Mouse (Mus musculus): ENCODE results near the gene Ccl20.

- no peak for TF ChIP-seq EP300 (IDR thresholded peaks at IDR 0.05; ENCODE audit: insufficient read depth, low read depth, low read length)
- TF ChIP-seq CTCF (IDR thresholded peaks at IDR 0.05): no peak
- no peak for TF ChIP-seq POLR2A (IDR thresholded peaks at IDR 0.05; ENCODE audit: insufficient read depth, low read depth, low read length)
Observed at GRCm38 (mm10) chr1:83099160-83099559, 17.4 kb upstream of the Ccl20 start.

All from heart, adult 2 months (tissue).